Mouse (Mus musculus) right cerebral cortex, adult 18-20 months (tissue): ENCODE measurements around the gene Ttc27.

Experiments used
- DNase-seq: peaks from one replicate; pipeline ENCODE4 v3.0.0; 2022; ENCODE audit warnings: mixed read lengths

The Ttc27 gene

GRCm38 (mm10) chr17:74753628-74754104, 36.1 kb downstream of the Ttc27 start:
- DNase-seq, result no peak

DNA sequence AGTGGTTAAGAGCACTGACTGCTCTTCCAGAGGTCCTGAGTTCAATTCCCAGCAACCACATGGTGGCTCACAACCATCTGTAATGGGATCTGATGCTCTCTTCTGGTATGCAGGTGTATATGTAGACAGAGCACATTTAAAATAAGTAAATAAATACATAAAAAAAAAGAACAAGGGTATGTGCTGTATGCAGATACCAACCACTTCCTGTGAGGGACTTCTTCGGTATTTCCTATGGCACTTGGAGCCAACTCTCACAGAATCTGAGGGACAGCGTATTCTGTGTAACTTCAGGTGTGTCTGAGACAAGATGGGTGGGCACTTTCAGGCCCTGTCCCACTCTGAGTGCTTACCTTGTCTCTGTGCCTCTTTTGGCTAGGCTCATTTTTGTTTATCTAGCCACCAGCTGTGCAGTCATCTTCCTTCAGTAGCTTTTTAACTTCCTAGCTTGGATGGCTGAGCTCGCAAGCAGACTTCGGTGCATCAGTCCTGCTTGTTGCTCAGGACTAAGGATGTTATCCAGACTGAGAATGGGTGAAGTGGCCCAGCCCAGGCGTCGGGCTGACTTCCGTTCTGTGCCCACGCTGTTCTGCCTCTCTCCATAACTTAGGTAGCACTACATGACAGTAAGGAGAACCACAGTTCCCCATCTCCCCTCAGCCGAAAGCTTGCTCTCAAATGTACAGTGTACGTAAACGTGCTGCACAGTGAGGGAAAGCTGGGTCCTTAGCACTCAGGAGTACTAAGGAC, 37.0 kb downstream of the Ttc27 start:
- DNase-seq, result no peak

GRCm38 (mm10) chr17:74769390-74769811, 51.9 kb downstream of the Ttc27 start:
- no peak for DNase-seq

GRCm38 (mm10) chr17:74772364-74772763, 54.8 kb downstream of the Ttc27 start:
- DNase-seq, result no peak

GRCm38 (mm10) chr17:74773556-74773955, 56.0 kb downstream of the Ttc27 start:
- DNase-seq, result no peak

DNA sequence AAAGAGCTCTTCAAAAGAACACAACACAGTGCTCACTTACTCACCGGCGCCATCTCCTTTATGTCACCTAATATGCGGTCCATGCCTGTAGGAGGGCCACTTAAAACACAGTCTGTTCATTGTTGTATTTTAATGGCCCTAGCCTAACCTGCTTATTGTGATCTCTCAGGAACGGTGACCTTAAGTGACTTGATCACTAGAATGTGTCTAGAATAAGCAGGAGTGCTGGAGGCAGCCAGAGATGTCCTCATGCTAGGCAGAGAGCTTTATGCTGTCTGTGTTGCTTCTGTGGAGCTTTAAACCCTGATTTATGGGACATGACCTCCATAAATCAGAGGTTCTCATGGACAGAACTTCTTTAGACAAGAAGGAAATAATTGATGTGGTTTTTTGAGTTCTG, 62.6 kb downstream of the Ttc27 start:
- no peak for DNase-seq

DNA sequence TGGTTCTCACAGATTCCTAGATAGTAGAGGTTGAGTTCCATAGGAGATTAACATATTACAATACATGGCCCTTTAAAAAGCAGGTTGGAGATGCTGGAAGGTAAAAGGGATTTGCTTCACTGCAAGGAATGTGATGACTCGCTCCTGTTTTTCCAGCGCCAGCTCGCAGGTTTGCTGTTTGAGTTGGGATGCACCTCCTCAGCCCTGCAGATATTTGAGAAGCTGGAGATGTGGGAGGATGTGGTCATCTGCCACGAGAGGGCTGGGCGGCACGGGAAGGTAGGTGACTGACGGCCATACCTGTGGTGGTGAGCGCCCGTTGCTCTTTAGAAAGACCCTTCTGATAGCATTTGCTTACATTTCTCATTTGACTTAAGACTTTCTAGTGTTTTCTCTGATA, 63.1 kb downstream of the Ttc27 start:
- DNase-seq, result no peak

DNA sequence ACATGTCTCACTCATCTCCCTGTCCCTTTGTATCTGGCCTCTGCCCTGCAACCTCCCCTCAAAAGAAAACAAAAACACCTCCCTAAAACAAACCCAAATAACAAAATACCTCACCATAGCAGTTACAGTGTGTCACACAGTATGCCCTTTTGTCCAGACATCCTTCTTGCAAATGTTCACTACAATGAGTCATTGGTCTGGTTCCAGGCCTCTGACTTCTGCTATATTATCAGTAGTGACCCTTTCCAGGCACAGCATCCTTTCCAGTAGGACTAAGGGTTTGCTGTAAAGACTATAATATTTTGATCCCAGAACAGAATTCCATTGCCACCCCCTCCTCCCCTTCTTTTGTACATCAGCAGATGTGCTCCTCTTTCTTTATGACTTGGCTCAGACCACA, 64.4 kb downstream of the Ttc27 start:
- no peak for DNase-seq

DNA sequence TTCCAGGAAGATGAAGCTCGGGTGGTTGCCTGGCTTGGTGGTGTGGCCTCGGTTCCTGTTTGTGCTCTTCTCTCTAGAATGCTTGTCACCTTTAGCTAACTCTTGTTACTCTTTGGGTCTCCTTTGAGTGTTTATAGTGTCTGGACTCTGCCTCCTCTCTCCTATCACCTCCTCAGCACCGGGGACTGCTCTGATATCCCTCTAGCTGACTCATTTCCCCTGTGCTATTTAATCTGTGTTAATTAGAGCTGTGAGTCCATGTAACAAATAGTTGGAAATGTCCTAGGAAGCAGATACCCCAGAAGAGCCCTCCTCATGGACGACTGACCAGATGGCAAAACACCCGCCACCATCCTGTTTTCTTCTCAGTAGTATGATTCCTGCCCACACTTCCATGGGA, 68.1 kb downstream of the Ttc27 start:
- no peak for DNase-seq

GRCm38 (mm10) chr17:74786198-74786734, 68.7 kb downstream of the Ttc27 start:
- DNase-seq, result no peak

- no peak for DNase-seq
These were observed 78.6 kb downstream of the Ttc27 start for GRCm38 (mm10) chr17:74796023-74796699.

DNA sequence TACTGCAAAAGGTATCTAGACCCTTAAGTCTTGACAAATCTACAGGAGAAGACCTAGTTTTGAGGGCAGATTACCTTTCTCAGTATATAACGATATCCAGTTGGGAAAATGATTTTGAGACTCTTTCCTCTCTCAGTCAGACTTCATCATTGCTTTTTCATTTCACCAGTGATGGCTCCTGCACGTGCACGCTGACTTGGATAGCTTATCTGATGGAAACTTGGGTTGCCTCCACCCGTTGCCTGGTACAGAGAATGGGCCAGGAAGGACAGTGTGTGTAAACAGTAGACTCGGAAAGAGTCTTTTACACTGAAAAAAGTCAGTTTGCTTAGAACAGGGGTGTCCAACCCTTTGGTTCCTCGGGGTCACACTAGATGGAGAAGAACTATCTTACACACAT, 82.3 kb downstream of the Ttc27 start:
- DNase-seq, result no peak

DNA sequence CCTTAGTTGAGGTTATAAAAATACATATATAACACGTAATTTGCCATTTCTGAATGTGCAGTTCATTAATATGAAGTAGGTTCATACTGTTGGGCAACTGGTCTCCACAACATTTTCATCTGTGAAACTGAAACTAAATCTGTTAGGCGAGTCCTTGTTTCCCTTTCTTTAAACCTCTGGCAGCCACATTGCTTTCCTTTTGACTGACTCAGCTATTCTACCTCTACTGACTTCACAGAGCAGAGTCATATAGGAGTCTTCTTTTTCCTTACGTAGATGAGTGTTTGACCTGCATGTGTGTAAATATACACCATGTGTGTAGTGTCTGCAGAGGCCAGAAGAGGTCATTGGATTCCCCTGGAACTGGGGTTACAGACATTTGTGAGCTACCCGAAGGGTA, 85.2 kb downstream of the Ttc27 start:
- no peak for DNase-seq

DNA sequence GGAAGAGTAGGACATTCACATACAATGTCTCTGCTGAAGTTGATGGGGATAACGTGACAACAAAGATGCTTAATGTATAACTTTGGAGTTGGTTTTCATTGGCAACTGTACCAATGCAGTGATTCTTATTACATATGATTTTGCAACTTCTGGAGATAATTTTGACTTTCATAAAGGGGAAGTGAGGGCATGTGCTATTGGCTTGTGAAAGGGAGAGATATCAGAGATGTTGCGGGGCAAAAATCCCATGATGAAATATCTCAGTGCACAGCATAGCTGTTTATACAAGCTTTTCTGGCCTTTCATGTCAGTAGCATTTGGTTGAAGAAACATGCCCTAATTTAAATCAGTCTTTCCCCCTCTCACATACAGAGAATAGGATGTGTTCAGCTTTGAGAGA, 86.3 kb downstream of the Ttc27 start:
- DNase-seq, result no peak

GRCm38 (mm10) chr17:74804321-74804930, 86.9 kb downstream of the Ttc27 start:
- DNase-seq, result no peak

DNA sequence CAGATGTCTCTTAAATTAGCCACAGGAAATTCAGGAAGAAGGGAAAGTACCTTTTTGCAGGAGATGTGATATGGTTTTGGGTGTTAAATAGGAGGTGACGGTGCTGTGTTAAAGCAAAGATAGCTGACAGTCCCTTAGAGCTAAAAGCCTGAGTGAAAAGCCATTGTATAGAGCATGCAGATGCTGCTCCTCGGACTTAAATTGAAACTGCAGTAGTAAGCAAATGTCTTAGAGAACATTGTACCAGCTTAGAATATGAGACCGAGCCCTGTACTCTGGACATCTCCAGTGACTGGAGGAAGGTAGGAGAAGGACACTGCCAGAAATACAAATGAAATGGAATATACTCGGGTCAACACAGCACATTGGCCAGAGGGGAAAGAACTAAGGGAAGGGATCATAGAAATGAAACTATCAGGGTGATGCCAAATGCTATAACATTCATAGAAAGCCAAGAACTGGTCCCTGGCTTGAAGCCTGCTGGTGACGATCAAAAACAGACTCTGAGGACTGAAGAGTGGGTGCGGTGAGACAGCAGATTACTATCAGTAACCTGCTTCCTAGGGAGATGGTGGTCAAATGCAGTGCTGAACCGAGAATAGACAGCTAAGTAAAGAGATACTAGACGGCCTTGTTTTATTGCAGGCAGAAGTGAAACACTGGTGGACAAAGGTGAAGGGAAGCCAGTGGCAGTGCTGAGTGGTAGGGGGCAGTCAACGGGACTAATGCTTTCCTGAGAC, 90.1 kb downstream of the Ttc27 start:
- no peak for DNase-seq

DNA sequence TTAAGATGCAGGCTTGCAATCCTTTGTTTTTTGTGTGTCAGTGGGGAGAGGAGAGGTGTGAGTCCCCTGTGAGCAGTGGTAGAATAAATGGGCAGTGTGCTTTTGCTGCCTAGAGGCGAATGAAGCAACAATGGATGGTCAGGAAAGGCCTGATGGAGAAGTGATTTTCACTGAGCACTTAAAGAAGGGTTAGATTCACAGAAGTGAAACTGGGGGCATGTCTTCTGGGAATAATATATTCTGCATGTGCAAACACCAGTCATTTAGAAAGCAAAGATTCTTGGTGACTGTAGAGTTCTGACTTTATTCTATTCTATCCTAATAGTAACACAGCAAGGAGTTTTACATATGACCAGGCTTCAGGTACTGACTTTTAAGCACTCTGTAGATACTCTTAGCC, 90.8 kb downstream of the Ttc27 start:
- no peak for DNase-seq

DNA sequence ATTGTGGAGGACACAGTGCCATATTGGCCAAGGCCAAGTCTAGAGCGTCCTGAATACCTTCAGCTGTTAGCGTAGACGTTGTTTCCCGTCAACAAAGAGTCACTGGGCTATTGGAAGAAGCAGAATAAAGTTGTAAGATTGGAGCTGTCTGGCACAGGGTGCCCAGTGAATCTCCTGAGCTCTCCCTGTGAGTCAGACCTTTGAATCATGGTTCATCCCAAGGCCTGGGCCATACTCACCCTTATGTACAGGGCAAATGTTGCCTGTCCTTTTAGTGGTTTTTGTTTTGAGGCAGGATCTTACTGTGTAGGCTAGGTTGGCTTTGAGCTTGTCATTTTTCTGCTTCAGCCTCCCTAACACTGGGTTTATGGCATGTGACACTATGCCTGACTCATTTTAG, 91.4 kb downstream of the Ttc27 start:
- no peak for DNase-seq

DNA sequence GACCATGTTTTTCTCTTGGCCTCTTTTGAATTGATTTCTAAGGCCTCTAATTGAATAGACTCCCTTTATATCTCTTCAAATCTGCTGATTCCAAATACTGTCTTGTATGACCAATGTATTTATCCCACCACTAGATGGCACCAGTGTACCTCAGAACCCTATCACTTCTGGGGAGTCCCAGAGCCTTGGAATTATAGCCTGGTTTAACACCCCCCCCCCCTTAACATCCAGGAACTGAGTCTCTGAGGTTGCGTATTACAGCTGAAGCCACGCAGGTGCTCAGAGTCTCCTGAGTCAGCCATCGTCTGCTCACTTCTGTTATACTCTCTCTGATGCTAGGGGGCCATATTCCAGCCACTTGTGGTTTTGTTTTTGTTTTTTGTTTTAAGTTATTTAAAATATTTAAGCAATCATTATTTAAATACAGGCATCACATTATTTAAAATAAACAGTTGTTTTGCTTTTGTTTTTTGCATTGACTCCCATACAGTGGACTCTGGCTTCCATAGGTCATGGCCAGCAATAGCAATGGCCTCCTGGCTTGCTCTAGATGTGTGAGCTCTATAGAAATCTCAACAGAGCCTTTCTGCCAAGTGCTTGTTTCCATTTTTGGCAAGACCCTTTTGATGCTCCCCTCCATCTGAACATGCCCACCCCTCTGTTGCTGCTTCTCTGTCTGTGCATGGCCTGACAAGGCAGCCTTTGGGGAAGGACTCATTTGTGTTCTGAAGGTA, 93.5 kb downstream of the Ttc27 start:
- peak; percentile 26 for DNase-seq

DNA sequence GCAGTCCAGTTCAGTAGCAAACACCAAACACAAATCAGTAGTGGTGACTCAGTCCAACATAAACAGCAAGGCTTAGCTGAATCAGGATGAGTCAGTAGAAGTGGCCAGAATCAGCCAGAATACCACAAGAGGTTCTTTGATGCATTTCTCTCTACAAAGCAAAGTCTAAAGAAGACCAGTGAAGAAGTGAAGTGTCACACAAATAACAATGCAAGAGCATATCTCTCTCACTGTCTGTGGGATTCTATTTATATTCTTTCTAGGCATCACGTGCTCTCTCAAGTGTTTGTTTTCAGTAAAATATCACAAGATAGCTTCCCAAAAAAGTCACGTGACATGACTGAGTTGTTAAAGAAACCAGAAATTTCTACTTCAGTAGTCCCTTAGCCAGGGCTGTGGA, 102.2 kb downstream of the Ttc27 start:
- no peak for DNase-seq

DNA sequence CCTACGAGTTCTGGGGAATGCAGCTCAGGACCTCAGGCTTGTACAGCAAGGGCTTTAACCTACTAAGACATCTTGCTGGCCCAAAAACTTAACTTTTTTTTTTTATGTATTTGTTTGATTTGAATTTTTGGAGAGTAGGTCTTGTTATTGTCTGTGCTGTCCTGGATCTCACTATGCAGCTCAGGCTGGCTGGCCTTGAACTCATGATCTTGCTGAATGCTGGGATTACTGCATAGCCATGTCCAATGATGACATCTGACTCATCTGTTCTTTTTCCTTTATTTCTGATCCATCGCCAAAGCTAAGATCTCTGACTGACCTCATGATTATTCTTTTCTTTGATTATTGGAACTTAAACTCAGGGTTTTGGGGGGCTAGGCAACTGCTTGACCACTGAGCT, 113.3 kb downstream of the Ttc27 start:
- no peak for DNase-seq

- peak; percentile 20 for DNase-seq
These were observed 124.2 kb downstream of the Ttc27 start for GRCm38 (mm10) chr17:74841721-74842120.
